Mouse (Mus musculus) C2C12 (cell line): Measurements from ENCODE around the gene Hal.

Source experiments
- CTCF ChIP-seq: IDR thresholded peaks from one replicate; pipeline ENCODE4 v1.5.1; 2011; ENCODE audit not compliant: control insufficient read depth, insufficient read depth, insufficient read length
- MAX ChIP-seq: IDR thresholded peaks from one replicate; pipeline ENCODE4 v1.6.1; 2011; ENCODE audit warnings: mild to moderate bottlenecking, control low read depth
- MYOD1 ChIP-seq: IDR thresholded peaks from one replicate; pipeline ENCODE4 v1.6.1; 2011; ENCODE audit warnings: low read depth; ENCODE audit not compliant: control insufficient read depth, insufficient read length
- MYOG ChIP-seq: IDR thresholded peaks from one replicate; pipeline ENCODE4 v1.6.1; 2011; ENCODE audit not compliant: control insufficient read depth, insufficient read length; ENCODE audit errors: extremely low read depth

DNA sequence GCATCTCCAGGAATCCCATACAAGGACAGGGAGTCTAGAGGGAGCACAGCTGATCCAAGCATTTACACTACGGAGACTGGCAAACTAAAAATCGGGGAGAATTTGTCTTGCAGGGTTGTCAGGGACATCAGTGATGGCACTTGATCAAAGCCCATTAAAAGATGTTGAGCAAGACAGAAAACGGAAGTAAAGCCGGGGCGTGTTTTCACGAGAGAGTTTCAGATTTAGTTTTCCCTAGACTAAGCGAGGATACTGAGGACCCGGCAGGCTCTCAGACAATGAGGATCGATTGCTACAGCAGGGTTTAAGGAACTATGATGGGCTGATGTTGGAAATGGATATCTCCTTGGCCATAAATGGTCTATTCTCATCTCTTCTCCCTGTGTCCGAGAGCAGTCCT lies 78.5 kb downstream of the Hal start:
- TF ChIP-seq CTCF (no peak), MAX (no peak), MYOD1 (no peak), MYOG (no peak)
